ENCODE assay signal across 23 mouse cellular contexts in genomic region chr19:23576685-23577084, GRCm38 (mm10).
DNase-seq lines count a peak whose midpoint lies in the region; ATAC-seq and TF ChIP-seq lines count a peak whose summit lies in the region.
"Had no signal": no experiment of that assay in that cellular context is flagged by ENCODE, and none has a peak within 500 bp of the region (broad histone marks: within the 10 kb centered on the region; RNA-seq: fewer than 3 reads in every experiment).

No protein-coding gene starts in this region.

- no peak for ATAC-seq in hindbrain, postnatal 0 days
- no peak for ATAC-seq in hindbrain, embryonic 14.5 days (ENCODE audit: low FRiP score)
- ATAC-seq in midbrain, embryonic 14.5 days (ENCODE audit: low FRiP score, low TSS enrichment), result no peak
- no peak for ATAC-seq in midbrain, embryonic 11.5 days (ENCODE audit: low FRiP score)
- ATAC-seq: activated CD4-positive, CD25-positive, alpha-beta regulatory T cell, adult 4 months; CD4-positive, CD25-positive, alpha-beta regulatory T cell, adult 4 months; intestine, embryonic 15.5 days; liver, postnatal 0 days; midbrain, embryonic 16.5 days had no signal

- 61% methylated on average over 4 of the region's 4 CpGs for WGBS in hindbrain, postnatal 0 days
- 55% methylated on average over 4 of the region's 4 CpGs for WGBS in hindbrain, embryonic 14.5 days
- WGBS in midbrain, embryonic 14.5 days, result 59% methylated on average over 4 of the region's 4 CpGs
- 45% methylated on average over 4 of the region's 4 CpGs for WGBS in midbrain, embryonic 11.5 days

- H3K36me3 ChIP-seq in hindbrain, postnatal 0 days (ENCODE audit: insufficient read depth, low read length), result no peaks in the 10 kb centered on the region
- no peaks in the 10 kb centered on the region for H3K36me3 ChIP-seq in hindbrain, embryonic 14.5 days (replicated peaks; ENCODE audit: control insufficient read depth, insufficient read depth)
- no peaks in the 10 kb centered on the region for H3K36me3 ChIP-seq in midbrain, embryonic 14.5 days (ENCODE audit: control insufficient read depth, insufficient read depth, low read length)
- no peaks in the 10 kb centered on the region for H3K36me3 ChIP-seq in midbrain, embryonic 11.5 days (ENCODE audit: control insufficient read depth, insufficient read depth, low read length)
- H3K36me3 ChIP-seq: embryonic facial prominence, embryonic 15.5 days; forebrain, embryonic 12.5 days; hindbrain, embryonic 12.5 days; intestine, embryonic 15.5 days; limb, embryonic 15.5 days had no signal

- no peaks in the 10 kb centered on the region for H3K27me3 ChIP-seq in hindbrain, postnatal 0 days (ENCODE audit: insufficient read depth, low read length)
- H3K27me3 ChIP-seq in hindbrain, embryonic 14.5 days (ENCODE audit: control insufficient read depth, insufficient read depth, low read length), result no peaks in the 10 kb centered on the region
- no peaks in the 10 kb centered on the region for H3K27me3 ChIP-seq in midbrain, embryonic 14.5 days (ENCODE audit: control insufficient read depth, insufficient read depth, low read length)
- H3K27me3 ChIP-seq in midbrain, embryonic 11.5 days (ENCODE audit: control insufficient read depth, insufficient read depth, low read length), result no peaks in the 10 kb centered on the region
- H3K27me3 ChIP-seq: embryonic facial prominence, embryonic 15.5 days; forebrain, embryonic 12.5 days; hindbrain, embryonic 12.5 days; limb, embryonic 15.5 days had no signal

- TF ChIP-seq CTCF in hindbrain, postnatal 0 days (IDR thresholded peaks at IDR 0.05; ENCODE audit: low read depth), result peak; percentile 34

- no peaks in the 10 kb centered on the region for H3K9me3 ChIP-seq in hindbrain, postnatal 0 days (ENCODE audit: low read length)
- H3K9me3 ChIP-seq in hindbrain, embryonic 14.5 days (ENCODE audit: control insufficient read depth, low read length), result no peaks in the 10 kb centered on the region
- no peaks in the 10 kb centered on the region; the same call in 1 of the 2 replicates for H3K9me3 ChIP-seq in midbrain, embryonic 14.5 days (ENCODE audit: control insufficient read depth, low read length)
- no peaks in the 10 kb centered on the region for H3K9me3 ChIP-seq in midbrain, embryonic 11.5 days (ENCODE audit: control insufficient read depth, low read length)
- H3K9me3 ChIP-seq: embryonic facial prominence, embryonic 15.5 days; forebrain, embryonic 12.5 days; hindbrain, embryonic 12.5 days; intestine, embryonic 15.5 days; limb, embryonic 15.5 days had no signal

- DNase-seq in hindbrain, postnatal 0 days (ENCODE audit: low spot score), result peak; percentile 29
- no peak for DNase-seq in hindbrain, embryonic 14.5 days (ENCODE audit: low spot score)
- DNase-seq in midbrain, embryonic 14.5 days, result peak; percentile 18
- no peak for DNase-seq in midbrain, embryonic 11.5 days (ENCODE audit: low spot score, missing footprints)
- peak; percentile 26 for DNase-seq in ZHBTc4 (ENCODE audit: low read depth, low spot score)
- no peak for DNase-seq in urinary bladder, adult 2 months (ENCODE audit: low spot score)
- DNase-seq in gastrocnemius, adult 8-10 months (ENCODE audit: low spot score in 2 of 2), result no peak
- DNase-seq: adrenal gland, postnatal 36 days; cerebellum, adult 9-11 months; embryo, embryonic 11 days; heart, postnatal 10 days; kidney, postnatal 10 days; liver, postnatal 0 days; spleen, adult 18-20 months; thymus, postnatal 14 days had no signal

- no peak overlapping the region for H3K4me2 ChIP-seq in hindbrain, postnatal 0 days (ENCODE audit: low read depth, low read length)
- no peak overlapping the region for H3K4me2 ChIP-seq in hindbrain, embryonic 14.5 days (replicated peaks)
- no peak overlapping the region for H3K4me2 ChIP-seq in midbrain, embryonic 14.5 days (ENCODE audit: low read length)
- H3K4me2 ChIP-seq in midbrain, embryonic 11.5 days, result no peak overlapping the region
- H3K4me2 ChIP-seq: embryonic facial prominence, embryonic 15.5 days; forebrain, embryonic 12.5 days; hindbrain, embryonic 12.5 days; intestine, embryonic 15.5 days; limb, embryonic 15.5 days had no signal

- H3K4me1 ChIP-seq in hindbrain, postnatal 0 days (ENCODE audit: insufficient read depth, low read length), result no peaks in the 10 kb centered on the region
- no peaks in the 10 kb centered on the region for H3K4me1 ChIP-seq in hindbrain, embryonic 14.5 days (replicated peaks; ENCODE audit: control insufficient read depth, insufficient read depth, low read length)
- H3K4me1 ChIP-seq in midbrain, embryonic 14.5 days (ENCODE audit: control insufficient read depth, insufficient read depth, low read length), result no peaks in the 10 kb centered on the region
- H3K4me1 ChIP-seq in midbrain, embryonic 11.5 days (ENCODE audit: control insufficient read depth, insufficient read depth, low read length), result no peaks in the 10 kb centered on the region
- H3K4me1 ChIP-seq: embryonic facial prominence, embryonic 15.5 days; forebrain, embryonic 12.5 days; hindbrain, embryonic 12.5 days; intestine, embryonic 15.5 days; limb, embryonic 15.5 days had no signal

- H3K4me3 ChIP-seq in hindbrain, postnatal 0 days (ENCODE audit: low read length), result no peak overlapping the region
- H3K4me3 ChIP-seq in hindbrain, embryonic 14.5 days (replicated peaks; ENCODE audit: low read length), result no peak overlapping the region
- no peak overlapping the region for H3K4me3 ChIP-seq in midbrain, embryonic 14.5 days (replicated peaks; ENCODE audit: low read depth, low read length)
- no peak overlapping the region for H3K4me3 ChIP-seq in midbrain, embryonic 11.5 days (ENCODE audit: low read depth, low read length)
- H3K4me3 ChIP-seq: embryonic facial prominence, embryonic 15.5 days; forebrain, embryonic 12.5 days; hindbrain, embryonic 12.5 days; intestine, embryonic 15.5 days; limb, embryonic 15.5 days had no signal

- no peak overlapping the region for H3K9ac ChIP-seq in hindbrain, postnatal 0 days (replicated peaks; ENCODE audit: low read length)
- no peak overlapping the region for H3K9ac ChIP-seq in hindbrain, embryonic 14.5 days
- H3K9ac ChIP-seq in midbrain, embryonic 14.5 days (replicated peaks; ENCODE audit: low read length), result no peak overlapping the region
- H3K9ac ChIP-seq in midbrain, embryonic 11.5 days (ENCODE audit: low read length), result no peak overlapping the region
- H3K9ac ChIP-seq: embryonic facial prominence, embryonic 15.5 days; forebrain, embryonic 12.5 days; hindbrain, embryonic 12.5 days; intestine, embryonic 15.5 days; limb, embryonic 15.5 days; liver, postnatal 0 days had no signal

- no peak overlapping the region for H3K27ac ChIP-seq in hindbrain, postnatal 0 days
- no peak overlapping the region for H3K27ac ChIP-seq in hindbrain, embryonic 14.5 days
- no peak overlapping the region for H3K27ac ChIP-seq in midbrain, embryonic 14.5 days (replicated peaks; ENCODE audit: low read depth, low read length)
- H3K27ac ChIP-seq in midbrain, embryonic 11.5 days (ENCODE audit: low read depth, low read length), result no peak overlapping the region
- H3K27ac ChIP-seq: embryonic facial prominence, embryonic 15.5 days; forebrain, embryonic 12.5 days; hindbrain, embryonic 12.5 days; intestine, embryonic 15.5 days; limb, embryonic 15.5 days had no signal

Comparison
In these comparisons a context has a peak if more than half of its experiments do, and no peak if none do; other contexts are left out.
1. DNase-seq: peak in hindbrain, postnatal 0 days (single experiment), midbrain, embryonic 14.5 days (single experiment) and ZHBTc4 (single experiment); none in hindbrain, embryonic 14.5 days (single experiment), midbrain, embryonic 11.5 days (single experiment), urinary bladder, adult 2 months (single experiment) and gastrocnemius, adult 8-10 months (0 of 2).